Mouse (Mus musculus) testis, adult 2 months (tissue): ENCODE results near the gene Cdh23. TPM values are rescaled to one million over a fixed set of nuclear protein-coding genes. Genes with fewer than 3 reads are reported as not detected.

Source experiments
- H3K27ac ChIP-seq: fragments of 200-500 bp; 2 replicates; pipeline ENCODE4 v1.5.1; 2012; ENCODE audit warnings: low read depth, low read length; ENCODE audit not compliant: control insufficient read depth, insufficient read depth
- H3K27me3 ChIP-seq: fragments of 200-500 bp; 2 replicates; pipeline ENCODE4 v1.6.1; 2012; ENCODE audit warnings: mild to moderate bottlenecking, low read length, moderate library complexity; ENCODE audit not compliant: control insufficient read depth, insufficient read depth
- H3K36me3 ChIP-seq: fragments of 200-500 bp; 2 replicates; pipeline ENCODE4 v1.6.1; 2012; ENCODE audit warnings: mild to moderate bottlenecking, low read length; ENCODE audit not compliant: control insufficient read depth, insufficient read depth
- H3K4me1 ChIP-seq: fragments of 200-500 bp; 2 replicates; pipeline ENCODE4 v1.6.1; 2012; ENCODE audit warnings: low read length; ENCODE audit not compliant: control insufficient read depth, insufficient read depth
- H3K4me3 ChIP-seq: fragments of 200-500 bp; 2 replicates; pipeline ENCODE4 v1.5.1; 2012; ENCODE audit warnings: low read depth, mild to moderate bottlenecking, low read length, moderate library complexity, mixed read lengths; ENCODE audit not compliant: control insufficient read depth
- CTCF ChIP-seq: fragments of 200-500 bp; IDR thresholded peaks from 2 replicates; pipeline ENCODE4 v1.5.1; 2012; ENCODE audit warnings: low read depth, mild to moderate bottlenecking, inconsistent platforms, low read length, moderate library complexity; ENCODE audit not compliant: control insufficient read depth, insufficient read depth, insufficient replicate concordance
- POLR2A ChIP-seq: fragments of 200-500 bp; IDR thresholded peaks from 2 replicates; pipeline ENCODE4 v1.6.1; 2012; ENCODE audit warnings: low read depth, mild to moderate bottlenecking, inconsistent platforms, low read length, moderate library complexity; ENCODE audit not compliant: control insufficient read depth
- polyA plus RNA-seq: library from polyadenylated mRNA; depleted of rRNA; stranded (reverse); fragments of >200 nt; gene quantifications from 2 replicates; pipeline ENCODE4 v1.2.3, GENCODE M21; 2012

Cdh23 gene
- polyA plus RNA-seq, 1 experiment, result 34.4 TPM

- no peak overlapping the region for H3K4me3 ChIP-seq
- TF ChIP-seq CTCF (no peak), POLR2A (no peak)
- H3K27ac ChIP-seq, result no peak overlapping the region
- H3K4me1 ChIP-seq, result peaks cover 5% of the 10 kb centered on the region; the same call in 1 of the 2 replicates
- no peaks in the 10 kb centered on the region for H3K36me3 ChIP-seq
- no peaks in the 10 kb centered on the region for H3K27me3 ChIP-seq
Observed at GRCm38 (mm10) chr10:60473782-60474322, 222.4 kb downstream of the Cdh23 start.

- TF ChIP-seq CTCF (no peak), POLR2A (no peak)
- Histone ChIP-seq H3K27ac (no peak overlapping the region), H3K36me3 (no peaks in the 10 kb centered on the region), H3K27me3 (no peaks in the 10 kb centered on the region), H3K4me3 (no peak overlapping the region), H3K4me1 (peaks cover 5% of the 10 kb centered on the region; the same call in 1 of the 2 replicates)
Observed at GRCm38 (mm10) chr10:60467752-60468151, 228.5 kb downstream of the Cdh23 start.

- H3K36me3 ChIP-seq, result no peaks in the 10 kb centered on the region
- H3K4me3 ChIP-seq, result no peak overlapping the region
- no peaks in the 10 kb centered on the region for H3K4me1 ChIP-seq
- no peak overlapping the region for H3K27ac ChIP-seq
- no peaks in the 10 kb centered on the region for H3K27me3 ChIP-seq
- no peak for TF ChIP-seq POLR2A
- TF ChIP-seq CTCF, result no peak
Observed at GRCm38 (mm10) chr10:60463953-60464647, 232.2 kb downstream of the Cdh23 start.

GRCm38 (mm10) chr10:60456662-60457397 lies 239.5 kb downstream of the Cdh23 start:
- no peak for TF ChIP-seq POLR2A
- TF ChIP-seq CTCF, result no peak
- Histone ChIP-seq H3K4me1 (no peaks in the 10 kb centered on the region), H3K27me3 (no peaks in the 10 kb centered on the region), H3K36me3 (no peaks in the 10 kb centered on the region), H3K4me3 (no peak overlapping the region), H3K27ac (no peak overlapping the region)

GRCm38 (mm10) chr10:60455193-60455592 lies 241.1 kb downstream of the Cdh23 start:
- Histone ChIP-seq H3K4me1 (no peaks in the 10 kb centered on the region), H3K27ac (no peak overlapping the region), H3K27me3 (no peaks in the 10 kb centered on the region), H3K36me3 (no peaks in the 10 kb centered on the region), H3K4me3 (no peak overlapping the region)
- no peak for TF ChIP-seq CTCF
- no peak for TF ChIP-seq POLR2A

- H3K4me3 ChIP-seq, result no peak overlapping the region
- no peaks in the 10 kb centered on the region for H3K36me3 ChIP-seq
- no peaks in the 10 kb centered on the region for H3K4me1 ChIP-seq
- no peak for TF ChIP-seq CTCF
- no peak for TF ChIP-seq POLR2A
- H3K27me3 ChIP-seq, result no peaks in the 10 kb centered on the region
- no peak overlapping the region for H3K27ac ChIP-seq
Observed at GRCm38 (mm10) chr10:60447186-60447585, 249.1 kb downstream of the Cdh23 start.

- Histone ChIP-seq H3K4me3 (no peak overlapping the region), H3K4me1 (no peaks in the 10 kb centered on the region), H3K27ac (no peak overlapping the region), H3K27me3 (no peaks in the 10 kb centered on the region), H3K36me3 (no peaks in the 10 kb centered on the region)
- TF ChIP-seq CTCF, result peak; percentile 14; the same call in 1 of the 2 replicates
- TF ChIP-seq POLR2A, result no peak
Observed at GRCm38 (mm10) chr10:60445031-60445593, 251.2 kb downstream of the Cdh23 start.
